Mouse (Mus musculus): ENCODE measurements at regions not wholly inside any gene's neighbourhood (a gene's known extent, or its start where the extent isn't known, plus 50 kb on each side); places are given as distances from the start of the nearest gene placed in this dataset.

DNA sequence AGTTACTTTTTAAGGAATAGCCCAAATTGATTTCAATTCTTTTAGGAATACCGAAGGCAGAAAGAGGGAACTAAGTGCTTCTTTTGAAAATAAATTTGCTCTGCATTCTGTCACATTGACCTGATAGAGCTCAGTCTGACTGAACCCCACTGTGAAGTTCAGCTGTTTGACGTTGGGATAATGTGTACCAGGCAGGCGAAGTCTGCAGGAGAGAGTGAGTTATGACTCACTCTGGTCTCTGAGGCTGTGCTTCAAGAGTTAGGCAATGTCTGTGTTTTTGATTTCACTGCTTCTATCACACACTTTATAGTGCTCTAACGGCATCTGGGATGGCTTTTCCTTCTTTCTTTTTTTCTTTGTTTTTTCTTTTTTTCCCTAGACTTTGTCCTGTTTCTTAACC is 283.5 kb downstream of the Naf1 start:
- no peak for DNase-seq

DNA sequence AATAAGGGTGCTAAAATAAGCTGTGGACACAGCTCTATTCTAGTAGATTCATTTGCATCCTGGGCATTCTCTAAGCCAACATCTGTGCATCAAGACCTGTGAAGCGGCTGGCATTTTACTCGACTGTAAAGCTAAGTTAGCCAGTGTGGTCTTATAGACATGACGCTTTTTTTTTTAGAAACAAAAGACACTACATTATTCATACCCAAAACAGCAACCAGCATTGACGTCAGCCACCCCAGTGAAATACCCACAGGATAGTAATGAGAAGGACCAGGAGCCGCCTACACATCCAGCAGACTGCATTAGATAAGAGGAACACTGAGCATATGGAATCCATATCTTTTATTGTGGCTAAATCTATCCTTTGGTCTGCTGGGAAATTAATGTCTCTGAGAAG is 321.7 kb downstream of the Naf1 start:
- DNase-seq: no peak

DNA sequence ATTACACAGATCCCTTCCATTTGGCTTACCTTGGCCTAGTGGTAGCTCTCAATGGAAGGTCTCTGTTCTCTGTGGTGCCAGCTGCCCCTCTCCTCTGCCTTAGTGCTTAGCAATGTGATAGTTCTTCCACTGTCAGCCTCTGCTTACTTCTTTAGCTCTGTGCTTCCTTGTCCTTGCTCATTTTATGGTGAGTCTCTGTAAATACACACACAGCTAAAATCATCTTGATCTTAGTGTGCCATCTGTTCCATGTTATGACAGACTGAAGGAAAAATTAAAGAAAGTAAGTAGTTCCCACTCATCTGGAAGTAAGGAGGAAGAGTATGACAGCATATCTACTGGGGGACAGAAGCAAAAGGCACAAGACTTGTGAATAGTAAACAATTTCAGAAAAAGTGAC is 324.4 kb upstream of the Nat3 start:
- DNase-seq: no peak

DNA sequence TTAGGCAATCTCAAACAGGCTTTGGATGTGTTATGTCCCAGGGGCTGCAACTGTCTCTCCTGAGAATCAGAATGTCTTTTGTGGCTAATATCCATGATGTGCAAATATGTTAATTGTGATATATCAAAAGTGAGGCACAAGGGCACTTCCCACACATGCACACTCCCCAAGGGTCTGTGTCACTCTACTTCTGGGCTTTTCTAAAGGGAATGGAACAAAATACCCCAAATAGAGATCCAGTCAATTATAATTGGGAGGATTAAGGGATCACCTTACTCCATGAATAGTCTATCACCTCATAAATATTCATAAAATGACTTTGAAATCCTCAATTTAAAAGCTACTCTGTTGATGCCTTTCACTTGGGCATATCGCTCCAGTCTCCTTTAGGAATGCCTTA is 317.6 kb upstream of the Nat3 start:
- DNase-seq: no peak

DNA sequence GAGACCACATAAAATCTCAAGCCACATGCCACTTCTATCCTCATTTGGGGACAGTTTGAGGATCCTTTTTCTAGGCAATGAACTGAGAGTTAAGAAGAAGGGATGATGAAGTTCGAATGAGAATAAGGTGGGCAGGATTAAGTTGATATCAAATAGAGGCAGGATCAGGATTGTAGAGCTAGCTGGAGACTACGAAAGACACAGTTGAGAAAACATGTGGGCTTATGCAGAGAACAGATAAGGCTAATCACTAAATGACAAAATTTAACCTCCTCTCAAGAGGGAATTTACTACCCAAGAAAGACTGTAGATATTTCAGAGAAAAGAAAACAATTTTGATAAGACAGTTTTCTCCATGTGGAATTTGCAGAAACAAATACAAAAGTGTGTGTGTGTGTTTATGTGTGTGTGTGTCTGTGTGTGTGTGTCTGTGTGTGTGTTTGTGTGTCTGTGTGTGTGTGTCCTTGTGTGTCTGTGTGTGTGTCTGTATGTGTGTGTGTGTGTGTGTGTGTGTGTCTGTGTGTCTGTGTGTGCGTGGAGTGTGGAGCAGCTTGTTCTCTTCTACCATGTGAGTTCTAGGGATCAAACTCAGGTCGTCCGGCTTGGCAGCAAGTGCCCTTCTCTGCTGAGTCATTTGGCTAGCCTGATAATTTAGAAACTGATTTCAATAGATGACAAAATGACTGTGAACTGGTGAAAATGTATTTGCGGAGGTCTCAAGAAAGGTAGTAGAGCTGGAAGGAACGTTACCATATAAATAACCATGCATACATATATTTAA is 291.5 kb upstream of the Nat3 start:
- no peak for DNase-seq

DNA sequence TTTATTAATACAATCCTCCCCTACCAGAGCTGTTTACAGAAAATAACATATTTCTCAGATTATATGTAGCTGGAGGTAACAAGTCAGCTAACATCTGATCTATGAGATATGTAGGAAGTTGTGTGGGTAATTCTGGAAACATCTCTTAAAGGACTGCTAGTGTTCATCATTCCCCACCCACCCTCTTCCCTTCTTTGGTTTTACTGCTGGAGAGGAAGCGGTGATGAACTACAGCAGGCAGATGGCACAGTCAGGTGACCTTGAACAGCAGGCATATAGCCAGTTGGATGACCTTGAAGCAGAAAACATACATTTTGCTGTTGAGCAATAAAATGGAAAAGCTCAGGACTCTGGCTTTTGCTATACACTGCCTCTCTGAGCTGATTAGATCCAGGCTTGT is 284.7 kb upstream of the Nat3 start:
- no peak for DNase-seq

DNA sequence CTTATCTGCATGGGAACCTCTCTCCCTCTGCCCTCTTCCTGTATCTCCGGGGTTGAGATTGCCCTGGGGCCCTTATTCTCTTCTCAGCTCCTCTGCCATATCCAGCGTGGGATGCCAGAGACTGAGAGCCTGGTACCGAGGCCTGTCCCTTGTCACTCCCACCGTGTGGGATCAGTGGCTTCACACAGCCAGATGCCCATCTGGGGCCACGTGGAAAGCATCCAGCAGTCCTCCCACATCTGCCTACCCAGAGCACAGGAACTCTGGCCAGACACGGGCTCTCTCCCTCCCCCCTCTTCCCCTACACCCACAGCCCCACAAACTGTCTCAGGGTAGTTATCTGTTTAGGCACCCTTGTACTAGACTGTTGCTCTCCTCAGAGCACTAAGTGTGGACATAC is 244.9 kb upstream of the Nat3 start:
- no peak for DNase-seq

DNA sequence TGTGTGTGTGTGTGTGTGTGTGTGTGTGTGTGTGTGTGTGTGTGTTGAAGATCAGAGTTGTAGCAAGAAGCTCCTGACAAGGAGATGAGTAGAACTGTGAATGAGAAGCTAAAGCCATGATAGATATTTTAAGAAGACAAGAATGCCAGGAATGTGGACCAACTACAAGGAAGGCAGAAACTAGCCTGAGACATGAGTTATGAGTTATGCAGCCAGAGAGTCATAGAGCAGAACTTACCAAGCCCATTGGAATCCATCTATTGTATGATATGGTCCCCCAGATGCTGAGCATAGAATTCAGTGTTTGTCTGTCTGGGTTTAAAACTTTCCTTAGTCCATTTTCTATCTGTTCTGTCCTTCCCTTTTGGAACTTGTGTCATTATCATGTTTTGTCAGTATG is 244.2 kb upstream of the Nat3 start:
- no peak for DNase-seq

DNA sequence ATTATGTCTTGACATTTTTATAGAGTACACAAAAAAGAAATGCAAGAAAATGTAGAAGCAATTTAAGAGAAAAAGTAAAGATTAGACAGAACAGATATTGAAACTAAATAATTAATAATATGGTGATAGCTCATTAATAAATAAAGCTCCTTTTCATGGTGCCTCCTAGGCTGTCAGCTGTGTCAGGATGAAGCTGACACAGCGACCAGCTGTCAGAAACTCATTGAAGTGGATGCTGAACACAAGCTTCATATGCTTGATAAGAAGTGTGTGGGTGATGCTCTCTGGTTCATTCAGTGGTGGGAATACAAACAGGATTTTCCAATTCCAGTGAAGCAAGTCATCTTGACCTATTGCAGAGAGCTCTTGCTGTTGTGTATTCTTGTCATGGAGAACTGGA is 213.2 kb upstream of the Nat3 start:
- no peak for DNase-seq

DNA sequence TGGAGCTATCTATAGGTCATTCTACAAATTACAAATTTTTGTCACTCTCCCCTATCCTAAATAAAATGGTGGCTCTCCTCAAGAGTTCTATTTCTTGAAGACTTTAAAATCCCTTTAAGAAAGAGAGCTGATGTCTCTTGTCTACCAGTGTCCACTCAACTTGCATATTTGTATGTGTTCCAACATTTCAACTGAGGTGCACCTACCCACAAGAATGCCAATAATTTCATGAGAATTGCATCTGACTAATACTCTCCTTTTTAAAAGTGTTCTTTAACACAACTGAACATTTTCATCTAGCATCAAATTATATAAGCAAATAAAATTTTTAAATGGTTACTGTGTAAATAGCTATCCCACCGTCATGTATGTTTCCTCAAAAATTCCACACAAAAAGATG is 206.3 kb upstream of the Nat3 start:
- DNase-seq: no peak

DNA sequence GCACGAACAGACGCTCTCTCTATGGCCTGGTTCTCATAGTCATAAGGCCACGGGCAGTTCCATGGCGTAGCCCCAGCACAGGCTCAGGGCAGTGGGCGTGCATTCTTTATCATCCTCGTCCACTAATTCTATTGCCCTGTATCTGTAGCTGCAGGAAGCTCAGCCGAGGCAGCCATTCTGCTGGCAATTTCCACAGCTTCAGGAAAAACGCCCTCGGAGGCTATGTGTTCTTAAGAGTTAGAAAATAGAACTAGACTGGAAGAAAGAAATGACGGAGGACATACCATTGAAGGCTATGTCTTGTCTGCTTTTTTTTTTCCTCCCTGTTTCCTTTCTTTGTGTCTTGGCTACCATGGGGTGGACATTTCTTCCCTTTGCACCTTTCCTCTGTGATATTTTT is 205.0 kb upstream of the Nat3 start:
- DNase-seq: no peak

DNA sequence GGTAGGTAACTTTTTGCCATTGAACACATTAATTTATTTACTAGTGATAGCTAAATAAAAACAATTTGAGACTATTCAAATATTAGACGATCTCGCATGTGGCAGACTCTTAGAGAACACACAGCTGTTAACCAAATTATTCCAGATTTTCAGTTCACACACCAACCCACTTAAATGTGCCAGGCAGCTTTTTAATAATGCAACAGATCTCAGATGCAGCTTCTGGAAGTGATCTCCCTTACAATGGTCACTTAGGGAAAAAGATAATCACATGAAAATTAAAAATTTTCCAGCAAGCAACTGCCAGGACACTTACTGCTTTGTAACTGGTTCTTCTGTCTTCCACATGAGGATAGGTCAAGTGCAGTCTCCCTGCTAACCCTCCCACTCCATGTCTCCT is 203.1 kb upstream of the Nat3 start:
- DNase-seq: no peak

DNA sequence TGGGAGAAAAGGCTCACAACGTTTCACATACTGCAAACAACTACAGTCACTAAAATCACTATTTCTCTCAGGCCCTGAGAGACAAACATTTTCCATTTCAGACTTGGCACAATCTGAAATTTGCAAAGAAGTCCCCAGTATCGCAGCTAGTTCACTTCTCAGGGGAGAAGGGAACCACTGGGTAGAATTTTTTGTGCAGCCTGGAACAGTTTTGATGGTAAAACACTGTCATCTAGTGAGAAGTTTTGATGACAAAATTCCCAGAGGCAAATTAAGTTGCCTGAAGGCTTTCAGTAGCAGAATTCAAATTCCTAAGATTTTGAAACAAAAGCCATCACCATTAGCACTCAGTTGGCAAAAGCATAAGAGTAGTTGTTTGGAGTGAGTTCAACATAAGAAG is 195.2 kb upstream of the Nat3 start:
- DNase-seq: peak; percentile 2

DNA sequence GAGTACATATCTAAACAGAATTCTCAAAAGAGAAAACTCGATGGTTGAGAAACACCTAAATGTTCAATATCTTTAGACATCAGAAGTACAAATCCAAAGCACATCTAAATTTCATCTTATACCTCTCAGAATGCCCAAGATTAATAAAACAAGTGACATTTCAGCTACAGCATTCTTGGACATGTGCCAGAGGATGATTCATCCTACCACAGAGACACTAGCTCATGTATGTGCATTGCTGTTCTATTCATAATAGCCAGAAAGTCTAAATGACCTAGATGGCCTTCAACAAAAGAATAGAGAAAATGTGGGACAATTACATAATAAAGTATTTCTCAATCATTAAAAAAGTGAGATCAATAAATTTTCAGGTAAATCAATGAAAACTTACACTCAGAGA is 146.6 kb upstream of the Nat3 start:
- DNase-seq: no peak

DNA sequence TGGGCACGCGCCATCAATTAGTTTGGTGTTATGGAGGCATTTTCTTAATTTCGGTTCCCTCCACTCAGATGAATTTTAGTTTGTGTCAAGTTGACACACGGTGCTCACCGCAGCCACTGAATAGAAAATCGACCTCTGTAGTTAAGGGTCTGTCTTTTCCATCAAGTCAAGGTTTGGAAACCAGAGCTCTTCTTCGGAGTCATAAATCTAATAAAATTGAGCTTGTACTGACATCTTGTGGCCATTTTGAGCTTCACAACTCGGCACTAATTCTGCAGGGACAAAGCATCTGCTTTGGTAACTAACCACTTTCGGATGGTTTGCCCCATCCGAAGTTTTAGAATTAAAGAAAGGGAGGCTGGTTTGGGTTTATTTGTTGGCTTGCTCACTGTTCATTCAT is 117.7 kb upstream of the Nat3 start:
- peak; percentile 19 for DNase-seq

DNA sequence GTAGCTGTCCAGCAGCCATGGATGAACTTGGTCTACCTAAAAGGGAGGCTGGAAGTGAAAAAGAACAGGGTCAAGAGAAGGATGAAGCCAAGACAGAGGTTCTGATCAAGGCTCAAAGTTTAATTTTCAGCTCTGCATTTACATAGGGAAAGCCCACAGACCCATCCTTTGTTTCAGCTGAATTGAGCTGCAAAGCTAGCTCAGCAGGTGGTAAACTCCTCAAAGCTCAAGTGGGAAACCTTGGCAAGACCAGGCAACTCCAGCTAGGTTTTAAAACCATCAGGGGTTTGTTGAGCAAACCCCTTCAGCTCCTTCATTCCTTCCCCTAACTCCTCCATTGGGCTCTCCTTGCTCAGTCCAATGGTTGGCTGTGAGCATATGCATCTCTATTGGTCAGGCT is 108.8 kb upstream of the Nat3 start:
- no peak for DNase-seq

DNA sequence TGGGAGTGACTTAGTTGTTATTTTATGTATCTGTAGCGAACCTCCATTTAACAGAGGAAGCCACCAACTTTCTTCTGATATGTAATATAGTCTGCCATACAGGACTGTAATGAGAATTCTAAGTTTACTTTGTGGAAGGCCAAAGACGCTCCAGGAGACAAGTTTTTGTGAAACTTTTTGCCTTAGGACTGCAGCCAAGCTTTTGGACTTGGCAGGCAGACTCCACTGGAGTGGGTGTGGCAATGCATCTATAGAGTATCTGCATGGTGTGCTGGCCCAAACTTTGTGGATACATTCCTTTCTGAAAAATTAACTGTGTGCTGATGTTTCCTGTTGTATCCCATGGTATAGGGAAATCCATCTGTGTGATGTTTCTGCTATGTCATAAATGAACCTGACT is 101.1 kb upstream of the Nat3 start:
- no peak for DNase-seq
